Mouse (Mus musculus) ES-E14 (cell line): ENCODE measurements around the gene Erich3. TPM values are rescaled to one million over a fixed set of nuclear protein-coding genes. Genes with fewer than 3 reads are reported as not detected.

Experiments used
- DNase-seq: peaks from one replicate; pipeline ENCODE4 v3.0.0-alpha.2; 2013; ENCODE audit warnings: low read depth, low spot score
- H3K27ac ChIP-seq: 2 replicates; pipeline ENCODE4 v1.5.1; 2012; ENCODE audit warnings: low read depth, mild to moderate bottlenecking, low read length, moderate library complexity, mixed read lengths; ENCODE audit not compliant: poor library complexity, insufficient read depth, severe bottlenecking
- H3K36me3 ChIP-seq: 2 replicates; pipeline ENCODE4 v1.6.1; 2012; ENCODE audit warnings: mild to moderate bottlenecking, low read length, moderate library complexity, mixed read lengths; ENCODE audit not compliant: control insufficient read depth, poor library complexity, insufficient read depth, severe bottlenecking
- H3K4me1 ChIP-seq, 2 experiments: fragments of 150-350 bp in 1 of 2; sonication (generic) in 1 of 2; 2 replicates each; pipeline ENCODE4 v1.6.1; 2012; ENCODE audit warnings: low read length in 2 of 2, mild to moderate bottlenecking in 1 of 2, mixed read lengths in 1 of 2; ENCODE audit not compliant: control insufficient read depth in 2 of 2, insufficient read depth in 2 of 2, poor library complexity in 1 of 2
- H3K4me3 ChIP-seq, 2 experiments: fragments of 150-350 bp in 1 of 2; sonication (generic) in 1 of 2; 2 replicates each; pipeline ENCODE4 v1.5.1; 2012; ENCODE audit warnings: low read length in 2 of 2, low read depth in 1 of 2, mild to moderate bottlenecking in 1 of 2, mixed read lengths in 1 of 2; ENCODE audit not compliant: insufficient read depth in 1 of 2, poor library complexity in 1 of 2, severe bottlenecking in 1 of 2
- H3K9ac ChIP-seq: 2 replicates; pipeline ENCODE4 v1.6.1; 2012; ENCODE audit warnings: low read depth, mild to moderate bottlenecking, low read length, mixed read lengths; ENCODE audit not compliant: poor library complexity, insufficient read depth, severe bottlenecking
- H3K9me3 ChIP-seq: fragments of 150-350 bp; sonication (generic); 2 replicates; pipeline ENCODE4 v1.6.1; 2012; ENCODE audit warnings: low read depth, mild to moderate bottlenecking, low read length; ENCODE audit not compliant: control insufficient read depth, insufficient read depth
- CHD2 ChIP-seq: IDR thresholded peaks from 2 replicates; pipeline ENCODE4 v1.6.1; 2014; ENCODE audit warnings: mild to moderate bottlenecking, low read depth, low read length, inconsistent platforms
- HCFC1 ChIP-seq: IDR thresholded peaks from 2 replicates; pipeline ENCODE4 v1.6.1; 2012; ENCODE audit warnings: low read length, inconsistent platforms, borderline replicate concordance; ENCODE audit not compliant: insufficient read depth
- MAFK ChIP-seq: IDR thresholded peaks from 2 replicates; pipeline ENCODE4 v1.6.1; 2014; ENCODE audit warnings: mild to moderate bottlenecking, low read depth, low read length, inconsistent platforms; ENCODE audit not compliant: insufficient read depth
- ZC3H11A ChIP-seq: IDR thresholded peaks from 2 replicates; pipeline ENCODE4 v1.6.1; 2012; ENCODE audit warnings: low read depth, mild to moderate bottlenecking, inconsistent platforms, low read length, borderline replicate concordance
- ZNF384 ChIP-seq: IDR thresholded peaks from 2 replicates; pipeline ENCODE4 v1.6.1; 2012; ENCODE audit warnings: low read depth, low read length, inconsistent platforms
- in situ Hi-C, 2 experiments: fragments of 600-800 bp; cut with MboI; formaldehyde crosslinking; loops; one replicate each; pipeline ENCODE4 v1.15.1; 2025; ENCODE audit warnings: low sequenced_read_pairs in 2 of 2, inconsistent platforms in 1 of 2; ENCODE audit not compliant: unreplicated experiment in 2 of 2
- total RNA-seq: library from RNA; depleted of rRNA; stranded (reverse); fragments of 300-350 nt; gene quantifications from 2 replicates; pipeline ENCODE4 v1.2.3, GENCODE M21; 2012

Erich3 gene
- total RNA-seq, 1 experiment = 0.09 TPM

- in situ Hi-C loops = no loop called here
- Histone ChIP-seq H3K9me3 (no peaks in the 10 kb centered on the region), H3K27ac (no peak overlapping the region), H3K4me1 (no peaks in the 10 kb centered on the region), H3K4me3 (no peak overlapping the region), H3K9ac (no peak overlapping the region), H3K36me3 (no peaks in the 10 kb centered on the region)
- no peak for DNase-seq
- TF ChIP-seq ZC3H11A (no peak), ZNF384 (no peak), HCFC1 (no peak), MAFK (no peak), CHD2 (no peak)
These were observed 6.9 kb downstream of the Erich3 start for GRCm38 (mm10) chr3:154670584-154670983.

- Histone ChIP-seq H3K9me3 (no peaks in the 10 kb centered on the region), H3K36me3 (no peaks in the 10 kb centered on the region), H3K4me3 (no peak overlapping the region), H3K27ac (no peak overlapping the region), H3K9ac (no peak overlapping the region), H3K4me1 (no peaks in the 10 kb centered on the region)
- TF ChIP-seq MAFK (no peak), ZC3H11A (no peak), ZNF384 (no peak), HCFC1 (no peak), CHD2 (no peak)
- in situ Hi-C loops = no loop called here
- no peak for DNase-seq
These were observed 7.4 kb downstream of the Erich3 start for GRCm38 (mm10) chr3:154671013-154671412.

GRCm38 (mm10) chr3:154673326-154673725 lies 9.7 kb downstream of the Erich3 start:
- H3K4me3 ChIP-seq = no peak overlapping the region
- in situ Hi-C loops = no loop called here

GRCm38 (mm10) chr3:154682570-154682969 lies 18.9 kb downstream of the Erich3 start:
- in situ Hi-C loops = no loop called here
- no peaks in the 10 kb centered on the region for H3K36me3 ChIP-seq
- DNase-seq = no peak
- no peaks in the 10 kb centered on the region for H3K9me3 ChIP-seq
- H3K4me1 ChIP-seq = no peaks in the 10 kb centered on the region
- H3K9ac ChIP-seq = no peak overlapping the region
- H3K27ac ChIP-seq = no peak overlapping the region
- no peak overlapping the region for H3K4me3 ChIP-seq
- no peak for TF ChIP-seq HCFC1
- no peak for TF ChIP-seq MAFK
- no peak for TF ChIP-seq ZNF384

More at GRCm38 (mm10) chr3:154673326-154673725, 9.7 kb downstream of the Erich3 start:
- Histone ChIP-seq H3K9ac (no peak overlapping the region), H3K4me1 (no peaks in the 10 kb centered on the region), H3K9me3 (no peaks in the 10 kb centered on the region), H3K36me3 (no peaks in the 10 kb centered on the region), H3K27ac (no peak overlapping the region)
- no peak for DNase-seq
- TF ChIP-seq CHD2 (no peak), ZC3H11A (no peak), ZNF384 (no peak), MAFK (no peak), HCFC1 (no peak)

- H3K9me3 ChIP-seq = no peaks in the 10 kb centered on the region
- in situ Hi-C loops = no loop called here
- no peak for TF ChIP-seq ZC3H11A
- TF ChIP-seq ZNF384 = no peak
- no peak for TF ChIP-seq HCFC1
- TF ChIP-seq MAFK = no peak
- TF ChIP-seq CHD2 = no peak
- no peaks in the 10 kb centered on the region for H3K4me1 ChIP-seq
- no peak overlapping the region for H3K4me3 ChIP-seq
- DNase-seq = no peak
- H3K27ac ChIP-seq = no peak overlapping the region
- no peak overlapping the region for H3K9ac ChIP-seq
- H3K36me3 ChIP-seq = no peaks in the 10 kb centered on the region
These were observed 20.0 kb downstream of the Erich3 start for GRCm38 (mm10) chr3:154683667-154684066.
